Mouse (Mus musculus) E14TG2a.4 (cell line): Measurements from ENCODE around the gene Nipsnap1.

Experiments
- CTCF ChIP-seq: conservative IDR thresholded peaks from 2 replicates; pipeline ENCODE4 v1.5.1; 2014; ENCODE audit warnings: low read length
- NANOG ChIP-seq: IDR thresholded peaks from 2 replicates; pipeline ENCODE4 v1.6.1; 2014; ENCODE audit warnings: borderline replicate concordance, low read length, mixed read lengths
- POU5F1 ChIP-seq: IDR thresholded peaks from 2 replicates; pipeline ENCODE4 v1.6.1; 2014; ENCODE audit warnings: low read length, borderline replicate concordance

DNA sequence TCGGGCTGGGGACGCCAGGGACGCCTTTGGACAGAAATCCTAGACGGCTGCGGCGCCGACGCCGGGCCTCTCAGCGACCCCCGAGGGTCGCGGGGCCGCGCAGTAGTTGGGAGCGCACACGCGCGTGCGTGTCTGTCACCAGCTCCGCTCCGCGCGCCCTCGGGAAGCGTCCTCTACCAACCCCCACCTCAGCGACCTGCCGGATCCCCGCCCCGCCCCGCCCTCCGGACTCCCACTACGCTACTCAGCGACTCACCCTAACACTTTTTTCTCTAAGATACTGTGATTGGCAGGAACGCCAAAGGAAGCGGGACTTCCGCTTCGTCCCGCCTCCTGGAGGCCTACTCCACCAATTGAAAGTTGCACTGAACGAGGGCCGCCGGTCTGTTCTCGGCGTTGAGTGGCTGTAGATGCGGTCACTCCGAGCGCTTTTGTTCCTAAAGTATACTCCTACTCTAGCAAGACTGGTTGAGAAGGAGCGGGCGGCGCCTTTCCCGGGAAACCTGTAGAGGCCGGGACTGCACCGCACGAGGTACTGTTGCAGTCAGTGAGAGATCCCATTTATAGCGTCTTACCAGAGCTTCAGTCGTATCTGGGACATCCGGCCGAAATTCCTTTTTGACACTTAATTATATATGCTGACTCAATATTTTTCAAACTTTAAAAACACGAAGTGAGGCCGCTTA, 24.4 kb upstream of the Nipsnap1 start, which contains the start of gene Nf2:
- TF ChIP-seq CTCF (no peak), NANOG (no peak), POU5F1 (no peak)
